Mouse (Mus musculus): ENCODE measurements around the gene Zmiz1.

GRCm38 (mm10) chr14:25536476-25536875 lies 77.5 kb downstream of the Zmiz1 start:
- TF ChIP-seq GATA1 (IDR thresholded peaks at IDR 0.05; ENCODE audit: borderline replicate concordance, low read length) (no peak), FLI1 (IDR thresholded peaks at IDR 0.05; ENCODE audit: low read length) (no peak)
